Mouse (Mus musculus) brain, embryonic 14.5 days (tissue): ENCODE data around the gene Mul1.

ENCODE experiments used
- CTCF ChIP-seq: fragments of 200-500 bp; IDR thresholded peaks from 2 replicates; pipeline ENCODE4 v1.5.1; 2012; ENCODE audit warnings: inconsistent platforms, mild to moderate bottlenecking, moderate library complexity, borderline replicate concordance; ENCODE audit not compliant: insufficient read depth, insufficient read length; ENCODE audit errors: extremely low read depth
- POLR2A ChIP-seq: fragments of 200-500 bp; IDR thresholded peaks from 2 replicates; pipeline ENCODE4 v1.6.1; 2012; ENCODE audit warnings: mild to moderate bottlenecking, inconsistent platforms, borderline replicate concordance; ENCODE audit not compliant: poor library complexity, insufficient read depth, insufficient read length, severe bottlenecking; ENCODE audit errors: extremely low read depth

GRCm38 (mm10) chr4:138460910-138461309 is 26.4 kb downstream of the Mul1 start:
- no peak for TF ChIP-seq POLR2A
- no peak for TF ChIP-seq CTCF
